Mouse (Mus musculus): Measurements from ENCODE around the gene Rnf141.

Gene Rnf141

GRCm38 (mm10) chr7:110792834-110793233 lies 51.4 kb downstream of the Rnf141 start:
- DNase-seq: no peak

GRCm38 (mm10) chr7:110792201-110792600 lies 52.1 kb downstream of the Rnf141 start:
- DNase-seq: no peak

DNA sequence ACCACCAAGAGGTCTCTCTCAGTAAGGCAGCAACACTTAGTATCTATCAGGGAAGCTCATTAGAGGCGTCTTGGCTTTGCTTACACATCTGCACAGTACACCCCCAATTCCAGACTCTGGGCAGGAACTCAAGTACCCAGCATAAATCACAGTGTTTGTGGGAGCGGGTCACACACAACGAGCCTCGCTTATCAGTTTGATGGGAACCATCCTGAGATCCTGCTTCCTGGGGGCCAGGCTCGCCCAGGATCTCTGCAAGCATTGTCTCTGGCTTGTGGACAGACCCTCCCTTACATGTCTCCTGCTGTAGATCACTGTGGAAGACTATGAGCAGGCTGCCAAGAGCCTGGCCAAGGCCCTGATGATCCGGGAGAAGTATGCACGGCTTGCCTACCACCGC lies 53.4 kb downstream of the Rnf141 start:
- peak; percentile 34 to 45 for DNase-seq

DNA sequence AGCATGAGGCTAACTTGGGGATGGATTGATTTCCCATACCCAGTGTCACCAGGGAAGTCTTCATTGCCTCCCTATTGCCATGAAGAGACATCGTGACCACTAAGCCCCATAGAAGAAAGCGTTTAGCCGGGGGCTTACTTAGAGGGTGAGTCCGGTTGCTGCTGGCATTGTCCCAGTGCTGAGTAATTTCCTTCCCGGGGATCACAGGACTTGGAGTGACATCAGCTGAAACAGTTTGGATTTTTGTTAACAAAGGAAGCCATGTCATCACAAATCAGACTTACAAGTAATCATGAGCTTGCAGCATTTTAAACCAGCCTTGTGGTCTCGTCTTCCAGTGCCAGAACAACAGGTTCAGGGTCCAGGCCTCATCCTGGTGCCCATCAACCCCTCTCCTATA lies 56.9 kb downstream of the Rnf141 start:
- peak; percentile 66 to 71 for DNase-seq

DNA sequence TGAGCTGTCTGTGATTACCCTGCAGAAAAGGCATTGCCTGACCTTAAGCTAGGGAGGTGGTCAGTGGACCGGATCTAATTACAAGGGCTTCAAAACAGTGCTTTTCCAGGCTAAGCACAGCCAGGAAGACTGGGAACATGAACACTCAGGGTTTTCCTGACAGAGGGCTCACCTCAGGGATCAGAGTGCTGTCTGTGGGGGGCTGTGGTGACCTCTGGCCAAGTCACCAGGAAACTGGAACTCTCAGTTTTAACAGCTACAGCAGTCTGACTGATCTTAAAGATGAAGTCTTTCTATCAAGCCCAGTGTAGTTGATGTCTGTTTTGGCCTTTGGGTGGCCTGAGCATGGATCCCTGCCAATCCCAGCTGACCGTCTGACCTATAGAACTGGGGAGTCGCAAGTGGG lies 58.5 kb downstream of the Rnf141 start:
- peak; percentile 71 to 91 for DNase-seq

DNA sequence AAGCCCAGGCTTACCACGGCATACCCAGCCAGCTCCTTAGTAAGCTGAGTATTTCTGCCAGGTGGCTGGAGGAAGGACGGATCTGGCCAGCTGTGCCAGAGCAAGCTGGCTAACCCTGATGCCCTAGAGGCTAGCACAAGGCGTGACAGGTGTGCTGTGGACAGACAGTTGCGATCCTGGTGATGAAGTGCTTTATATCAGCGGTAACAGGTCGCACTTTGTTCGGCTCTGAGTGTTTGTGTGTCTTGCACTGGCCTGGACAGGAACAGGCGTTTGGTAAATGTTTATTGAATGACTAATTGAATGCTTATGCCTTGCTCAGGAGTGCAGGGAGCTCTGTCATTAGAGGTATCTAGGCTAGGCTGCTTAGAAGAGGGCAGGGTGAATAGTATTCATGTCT lies 59.3 kb downstream of the Rnf141 start:
- DNase-seq: peak; percentile 46 to 52

DNA sequence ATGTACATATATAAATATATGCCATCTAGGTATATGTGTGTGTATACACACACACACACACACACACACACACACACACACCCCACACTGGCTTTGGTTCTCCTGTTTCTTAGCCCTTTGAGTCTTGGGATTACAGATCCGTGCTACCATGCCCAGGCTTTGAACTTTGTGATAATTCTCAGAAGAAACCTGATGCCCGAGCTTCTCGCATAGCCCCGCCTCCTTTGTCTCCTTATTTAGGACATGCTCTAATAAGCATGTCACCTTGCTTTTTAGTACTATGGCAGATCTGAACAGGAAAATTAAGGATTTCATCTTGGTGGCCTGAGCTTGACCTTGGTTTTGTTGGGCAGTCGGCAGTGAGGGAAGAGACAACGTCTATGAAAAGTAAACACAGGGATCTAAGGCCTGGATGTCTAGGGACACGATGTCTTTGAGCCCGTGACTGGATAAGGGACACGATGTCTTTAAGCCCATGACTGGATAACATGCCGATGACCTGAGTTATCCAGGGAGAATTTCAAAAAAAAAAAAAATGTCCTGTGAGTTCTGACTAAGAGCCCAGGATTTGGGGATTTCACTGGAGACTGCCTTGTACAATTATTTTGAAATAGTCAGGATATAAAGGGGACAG lies 61.3 kb downstream of the Rnf141 start:
- peak in 1 of 2 experiments; percentile 30 for DNase-seq

- DNase-seq: peak; percentile 58 to 64
Observed at GRCm38 (mm10) chr7:110782135-110782534, 62.1 kb downstream of the Rnf141 start.

GRCm38 (mm10) chr7:110781231-110781711 lies 63.0 kb downstream of the Rnf141 start:
- peak; percentile 25 to 56 for DNase-seq

DNA sequence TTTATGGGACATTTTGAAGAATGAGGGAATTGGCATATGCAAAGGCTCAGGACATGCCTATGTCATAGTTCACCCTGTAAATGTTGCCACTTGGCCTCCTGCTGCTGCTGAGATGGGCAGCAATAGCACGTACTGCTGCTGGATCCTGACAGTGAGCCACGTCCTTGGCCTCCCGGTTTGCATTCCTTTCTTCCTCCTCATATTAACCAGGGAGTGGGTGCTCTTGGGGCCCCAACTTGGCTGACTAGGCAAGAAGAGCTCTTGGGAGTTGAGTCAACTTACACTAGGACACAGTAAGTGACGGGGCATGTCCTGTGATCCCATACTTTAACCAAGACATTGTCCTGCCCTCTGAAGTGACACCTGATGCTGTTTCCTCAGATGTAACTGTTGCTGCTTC lies 63.7 kb downstream of the Rnf141 start:
- no peak for DNase-seq

DNA sequence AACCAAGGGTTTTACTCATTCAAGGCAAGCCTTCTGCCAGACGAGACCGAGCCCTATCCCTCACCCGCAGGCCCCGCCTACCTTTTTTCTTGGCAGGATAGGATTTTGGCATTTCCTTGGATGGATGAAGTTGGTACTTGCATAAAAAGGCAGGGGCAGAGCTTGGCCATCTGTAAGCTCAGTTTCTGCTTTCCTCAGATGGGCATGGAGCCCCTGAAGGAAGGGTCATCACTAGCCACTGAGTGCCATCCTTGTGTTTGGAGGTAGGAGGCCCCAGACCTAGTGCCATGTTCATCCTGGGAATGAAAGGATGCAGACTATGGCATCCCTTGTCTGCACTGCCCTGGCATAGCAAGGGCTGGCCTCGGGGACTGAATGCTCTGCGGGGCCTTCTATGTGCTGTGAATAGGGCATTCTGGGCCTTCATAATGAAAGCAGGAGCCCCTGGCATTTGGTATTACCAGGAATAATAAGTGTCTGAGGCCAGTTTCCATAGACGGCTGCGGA lies 64.6 kb downstream of the Rnf141 start:
- DNase-seq: no peak

- DNase-seq: no peak
Observed at GRCm38 (mm10) chr7:110778933-110779332, 65.3 kb downstream of the Rnf141 start.

- no peak for DNase-seq
Observed at GRCm38 (mm10) chr7:110777146-110778001, 66.9 kb downstream of the Rnf141 start.

DNA sequence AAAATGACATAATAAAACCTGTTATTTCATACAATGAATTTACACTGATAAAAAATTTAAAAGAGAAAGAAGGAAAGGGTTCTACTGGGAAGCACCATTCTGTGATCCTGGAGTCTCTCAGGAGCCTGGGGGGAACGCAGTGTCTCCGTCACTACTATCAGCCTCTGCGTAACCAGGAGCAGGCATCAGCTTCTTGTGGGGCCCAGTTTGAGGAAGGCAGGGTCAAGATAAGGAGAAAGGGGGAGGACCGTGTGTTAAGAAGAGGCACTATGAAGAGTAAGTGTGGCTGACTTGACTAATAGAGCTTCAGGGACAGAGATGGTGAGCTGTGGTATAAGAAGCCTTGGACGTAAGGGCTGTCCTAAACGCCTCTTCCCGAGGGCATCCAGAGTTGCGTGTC lies 69.6 kb downstream of the Rnf141 start:
- DNase-seq: no peak

- DNase-seq: peak; percentile 35 to 40
Observed at GRCm38 (mm10) chr7:110774077-110774476, 70.2 kb downstream of the Rnf141 start.

DNA sequence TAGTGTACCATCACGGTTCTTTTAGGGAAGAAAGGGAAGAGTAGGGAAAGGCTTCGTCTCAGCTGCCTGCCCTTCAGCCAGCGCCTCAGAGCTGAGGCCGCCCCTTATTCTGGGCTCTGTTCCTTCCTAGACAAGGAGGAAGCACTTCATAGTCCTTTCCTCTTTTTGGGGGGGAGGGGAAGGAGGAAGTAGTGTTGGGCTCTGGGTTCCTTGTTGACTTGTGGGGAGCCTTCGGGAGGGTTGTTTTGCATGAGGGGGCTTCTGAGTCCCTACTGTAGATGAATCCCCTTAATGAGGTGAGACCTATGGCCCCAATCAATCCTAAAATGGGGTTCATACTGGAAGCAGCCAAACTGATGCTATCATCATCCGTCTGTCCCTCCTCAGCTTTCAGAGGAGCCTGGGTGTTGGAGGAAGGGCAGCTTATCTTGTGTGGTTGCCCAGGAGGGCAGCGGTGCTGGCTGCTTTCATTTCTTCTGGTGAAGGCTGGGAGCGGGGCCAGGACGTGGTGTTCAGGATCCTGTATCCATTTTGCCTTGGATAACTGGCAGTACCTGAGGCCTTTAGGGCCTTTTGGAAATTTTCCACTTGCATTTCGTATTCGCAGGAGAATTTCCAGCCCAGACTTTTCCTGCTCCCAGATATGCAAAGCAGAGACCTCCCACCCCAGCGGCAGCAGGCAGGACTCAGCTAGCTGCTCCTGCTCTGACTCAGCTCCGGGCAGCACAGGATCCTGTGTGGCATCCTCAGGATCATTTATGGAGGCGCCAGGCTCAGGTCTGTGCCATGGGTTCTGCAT lies 70.9 kb downstream of the Rnf141 start:
- DNase-seq: peak; percentile 85 to 89

GRCm38 (mm10) chr7:110772343-110772742 lies 71.9 kb downstream of the Rnf141 start:
- peak; percentile 58 to 75 for DNase-seq

DNA sequence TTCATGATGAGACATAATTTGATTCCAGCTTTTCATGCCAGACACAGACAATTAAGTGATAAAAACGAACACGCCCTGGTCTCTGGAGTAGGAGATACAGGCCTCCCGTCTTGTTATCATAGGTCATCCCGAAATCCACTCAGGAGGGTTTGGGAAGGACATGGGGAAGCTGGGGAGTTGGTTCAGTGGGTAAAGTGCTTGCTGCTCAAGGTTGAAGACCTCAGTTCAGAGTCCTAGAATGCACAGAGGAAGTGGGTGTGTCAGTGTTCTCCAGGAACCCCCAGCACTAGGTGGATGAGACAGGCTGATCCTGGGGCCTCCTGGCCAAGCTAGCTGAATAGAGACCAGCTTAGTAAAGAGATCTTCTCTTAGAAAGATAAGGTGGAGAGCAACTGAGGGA lies 73.3 kb downstream of the Rnf141 start:
- DNase-seq: no peak

- peak; percentile 58 to 59 for DNase-seq
Observed at GRCm38 (mm10) chr7:110769094-110769493, 75.2 kb downstream of the Rnf141 start.

DNA sequence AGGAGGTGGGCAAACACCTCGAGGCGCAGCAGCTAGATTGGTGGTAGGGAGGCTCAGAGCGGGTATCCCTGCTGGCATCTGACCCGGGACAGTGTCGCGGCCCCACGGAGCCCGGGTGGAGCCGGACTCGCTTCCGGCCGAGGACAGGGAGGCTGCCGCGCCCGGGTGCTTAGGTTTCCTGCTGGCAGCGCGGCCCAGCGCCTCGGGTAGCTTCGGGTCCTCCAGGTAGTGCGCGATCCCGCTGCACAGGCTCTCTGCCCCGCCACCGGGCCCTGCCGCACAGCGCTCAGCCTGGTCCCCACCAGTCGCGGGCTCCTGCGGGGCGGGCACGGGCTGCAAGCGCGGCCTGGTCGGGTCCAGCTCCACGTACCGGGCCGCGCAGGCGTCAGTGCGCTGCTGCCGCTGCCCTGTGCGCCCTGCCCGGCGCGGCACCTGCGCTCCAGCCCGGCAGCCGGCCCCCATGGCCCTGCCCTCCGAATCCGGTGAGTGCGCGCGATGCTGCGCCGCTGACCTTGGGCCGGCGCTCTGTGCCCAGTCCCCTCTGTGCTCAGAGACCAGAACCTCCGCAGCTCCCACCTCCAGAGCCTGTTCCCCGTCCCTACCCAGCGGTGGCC lies 75.7 kb downstream of the Rnf141 start:
- DNase-seq: peak; percentile 46 to 71

DNA sequence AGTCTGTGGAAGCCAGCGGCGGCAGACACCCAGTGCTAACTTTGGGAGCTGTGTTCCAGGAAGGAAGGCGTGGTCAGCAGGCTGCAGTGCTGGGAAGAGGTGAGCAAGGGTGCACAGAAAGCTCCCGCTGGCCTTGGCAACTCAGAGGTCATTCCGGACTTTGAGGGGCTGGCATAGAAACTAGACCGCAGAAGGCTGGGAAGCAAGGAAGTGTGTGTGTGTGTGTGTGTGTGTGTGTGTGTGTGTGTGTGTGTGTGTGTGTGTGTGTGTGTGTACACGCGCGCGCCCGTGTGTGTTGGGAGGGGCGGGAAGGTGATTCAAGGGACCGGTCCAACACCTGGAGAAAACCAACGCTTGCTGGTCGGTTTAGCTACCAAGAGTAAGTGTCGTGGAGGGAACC lies 76.3 kb downstream of the Rnf141 start, which contains the start of gene Ampd3:
TSS of gene Ampd3 (plus strand) at position 206 of the 400 bp plus-strand sequence.
- peak; percentile 65 to 68 for DNase-seq

DNA sequence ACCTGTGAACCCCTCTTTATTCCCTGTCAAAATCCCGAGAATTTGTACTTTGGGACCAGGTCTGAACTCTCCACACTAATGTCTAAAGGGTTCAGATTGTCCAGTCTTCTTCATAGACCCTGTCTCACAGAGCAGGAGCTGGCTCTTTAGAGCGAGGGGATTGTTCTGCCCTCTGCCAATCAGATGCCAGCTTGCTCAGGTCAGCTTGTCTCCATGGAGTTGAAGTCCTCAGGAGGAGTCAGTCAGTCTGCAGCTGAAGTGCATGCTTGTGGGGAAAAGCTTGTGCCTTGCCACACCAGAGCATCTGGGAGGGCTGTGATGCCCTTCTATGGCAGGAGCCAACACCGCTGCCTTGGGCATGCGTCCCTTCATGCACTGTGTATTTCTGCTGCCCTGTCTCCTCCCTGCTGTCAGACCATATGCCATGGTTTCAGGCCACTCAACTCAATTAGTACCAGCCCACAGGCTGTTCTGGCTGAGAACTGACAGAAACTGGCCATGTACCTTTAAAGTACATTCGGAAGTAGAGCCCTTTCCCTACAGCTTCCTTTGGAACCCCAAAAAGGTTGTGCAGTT lies 81.6 kb downstream of the Rnf141 start:
- no peak for DNase-seq
